Mouse (Mus musculus) C2C12 (cell line): ENCODE data around the gene Esyt3.

Experiments used
- CTCF ChIP-seq: IDR thresholded peaks from one replicate; pipeline ENCODE4 v1.5.1; 2011; ENCODE audit not compliant: control insufficient read depth, insufficient read depth, insufficient read length
- MAX ChIP-seq: IDR thresholded peaks from one replicate; pipeline ENCODE4 v1.6.1; 2011; ENCODE audit warnings: mild to moderate bottlenecking, control low read depth
- USF1 ChIP-seq: IDR thresholded peaks from one replicate; pipeline ENCODE4 v1.6.1; 2011; ENCODE audit warnings: low read depth, mild to moderate bottlenecking, control low read depth, moderate library complexity

- TF ChIP-seq MAX (no peak), USF1 (no peak), CTCF (no peak)
Observed at GRCm38 (mm10) chr9:99355971-99356370, 2.4 kb downstream of the Esyt3 start.
